Mouse (Mus musculus) hindbrain, embryonic 13.5 days (tissue): Measurements from ENCODE around the gene Rapgefl1. TPM values are rescaled to one million over a fixed set of nuclear protein-coding genes. Genes with fewer than 3 reads are reported as not detected.

Source experiments
- ATAC-seq: fragments of 200-750 bp; cut with Nextera tagmentation; 2 replicates; pipeline ENCODE4 v1.8.0; 2017; ENCODE audit warnings: moderate TSS enrichment; ENCODE audit not compliant: low FRiP score
- H3K27ac ChIP-seq: fragments of 300-500 bp; sonication (generic); 2 replicates; pipeline ENCODE4 v1.5.1; 2015; ENCODE audit warnings: inconsistent platforms, mild to moderate bottlenecking, moderate library complexity
- H3K27me3 ChIP-seq: fragments of 300-500 bp; sonication (generic); 2 replicates; pipeline ENCODE4 v1.6.1; 2015; ENCODE audit warnings: mild to moderate bottlenecking, inconsistent platforms
- H3K36me3 ChIP-seq: fragments of 300-500 bp; sonication (generic); 2 replicates; pipeline ENCODE4 v1.6.1; 2015; ENCODE audit warnings: mild to moderate bottlenecking, inconsistent platforms
- H3K4me1 ChIP-seq: fragments of 300-500 bp; sonication (generic); replicated peaks from 2 replicates; pipeline ENCODE4 v1.6.1; 2015; ENCODE audit warnings: inconsistent platforms
- H3K4me2 ChIP-seq: fragments of 300-500 bp; sonication (generic); 2 replicates; pipeline ENCODE4 v1.6.1; 2015; ENCODE audit warnings: inconsistent platforms, mild to moderate bottlenecking, moderate library complexity
- H3K4me3 ChIP-seq: fragments of 300-500 bp; sonication (generic); 2 replicates; pipeline ENCODE4 v1.5.1; 2015; ENCODE audit warnings: mild to moderate bottlenecking, inconsistent platforms
- H3K9ac ChIP-seq: fragments of 300-500 bp; sonication (generic); 2 replicates; pipeline ENCODE4 v1.6.1; 2015; ENCODE audit warnings: mild to moderate bottlenecking, inconsistent platforms
- H3K9me3 ChIP-seq: fragments of 300-500 bp; sonication (generic); 2 replicates; pipeline ENCODE4 v1.6.1; 2016; ENCODE audit warnings: inconsistent platforms
- WGBS: fragments of 180-500 bp; shearing (Covaris S2); methylation state at CpG from one replicate; pipeline ENCODE4 v1.1.7; 2015; 5-methylcytosine and 5-hydroxymethylcytosine counted together
- polyA plus RNA-seq: library from polyadenylated mRNA; unstranded; fragments of >200 nt; fragmentation: Nextera tagmentation; extraction: Ambion mirVana; gene quantifications from 2 replicates; pipeline ENCODE4 v1.2.1, GENCODE M21; 2015

Rapgefl1 gene
- polyA plus RNA-seq, 1 experiment from 2014 or later = 6.2 TPM

GRCm38 (mm10) chr11:98846865-98847604, 10.4 kb downstream of the Rapgefl1 start:
- Histone ChIP-seq H3K9me3 (no peaks in the 10 kb centered on the region), H3K4me2 (no peak overlapping the region), H3K4me3 (no peak overlapping the region), H3K27me3 (peaks cover 12% of the 10 kb centered on the region), H3K9ac (no peak overlapping the region), H3K4me1 (peaks cover 25% of the 10 kb centered on the region), H3K27ac (no peak overlapping the region), H3K36me3 (peaks cover 5% of the 10 kb centered on the region; the same call in 1 of the 2 replicates)
- 73% methylated on average over 19 of the region's 19 CpGs for WGBS
- ATAC-seq = no peak

- Histone ChIP-seq H3K27me3 (peaks cover 12% of the 10 kb centered on the region), H3K4me3 (no peak overlapping the region), H3K9ac (peak overlapping the region; percentile 60; the same call in 1 of the 2 replicates), H3K36me3 (peaks cover 5% of the 10 kb centered on the region; the same call in 1 of the 2 replicates), H3K9me3 (no peaks in the 10 kb centered on the region), H3K4me2 (peak overlapping the region; percentile 49), H3K27ac (no peak overlapping the region), H3K4me1 (peaks cover 28% of the 10 kb centered on the region)
- WGBS = 7% methylated on average over 19 of the region's 19 CpGs
- ATAC-seq = no peak
Measured at GRCm38 (mm10) chr11:98849196-98849894, 12.8 kb downstream of the Rapgefl1 start.

- H3K27ac ChIP-seq = peak overlapping the region; percentile 37; the same call in 1 of the 2 replicates
- H3K4me2 ChIP-seq = peak overlapping the region; percentile 49
- H3K9ac ChIP-seq = peak overlapping the region; percentile 60
- peaks cover 28% of the 10 kb centered on the region for H3K4me1 ChIP-seq
- 55% methylated on average over 26 of the region's 26 CpGs for WGBS
- H3K9me3 ChIP-seq = no peaks in the 10 kb centered on the region
- peak; percentile 69 for ATAC-seq
- peaks cover 12% of the 10 kb centered on the region for H3K27me3 ChIP-seq
- H3K4me3 ChIP-seq = peak overlapping the region; percentile 29
- peaks cover 5% of the 10 kb centered on the region; the same call in 1 of the 2 replicates for H3K36me3 ChIP-seq
Measured at GRCm38 (mm10) chr11:98850100-98851093, 13.8 kb downstream of the Rapgefl1 start.

- Histone ChIP-seq H3K9ac (no peak overlapping the region), H3K36me3 (no peaks in the 10 kb centered on the region), H3K27me3 (peaks cover 5% of the 10 kb centered on the region; the same call in 1 of the 2 replicates), H3K9me3 (no peaks in the 10 kb centered on the region), H3K4me3 (no peak overlapping the region), H3K4me1 (peaks cover 26% of the 10 kb centered on the region), H3K27ac (no peak overlapping the region), H3K4me2 (no peak overlapping the region)
- WGBS = 91% methylated on average over 8 of the region's 8 CpGs
- no peak for ATAC-seq
Measured at GRCm38 (mm10) chr11:98854116-98854515, 17.5 kb downstream of the Rapgefl1 start.

- ATAC-seq = no peak
- Histone ChIP-seq H3K4me2 (no peak overlapping the region), H3K4me1 (peaks cover 20% of the 10 kb centered on the region), H3K9ac (no peak overlapping the region), H3K9me3 (no peaks in the 10 kb centered on the region), H3K4me3 (no peak overlapping the region), H3K27ac (no peak overlapping the region), H3K36me3 (no peaks in the 10 kb centered on the region), H3K27me3 (no peaks in the 10 kb centered on the region)
- WGBS = 95% methylated on average over 2 of the region's 2 CpGs
Measured at GRCm38 (mm10) chr11:98854659-98855058, 18.1 kb downstream of the Rapgefl1 start.

GRCm38 (mm10) chr11:98858759-98859731, 22.5 kb downstream of the Rapgefl1 start:
- Histone ChIP-seq H3K27me3 (no peaks in the 10 kb centered on the region), H3K36me3 (no peaks in the 10 kb centered on the region), H3K4me3 (no peak overlapping the region), H3K9ac (no peak overlapping the region), H3K4me2 (no peak overlapping the region), H3K27ac (no peak overlapping the region), H3K9me3 (no peaks in the 10 kb centered on the region), H3K4me1 (peaks cover 7% of the 10 kb centered on the region)
- 41% methylated on average over 14 of the region's 14 CpGs for WGBS
- no peak for ATAC-seq

- ATAC-seq = peak; percentile 89
- WGBS = 6% methylated on average over 38 of the region's 41 CpGs
- Histone ChIP-seq H3K4me2 (peak within 1 kb of the TSS; percentile 62), H3K27me3 (no peaks in the 10 kb centered on the region), H3K36me3 (peaks cover 18% of the 10 kb centered on the region), H3K27ac (peak within 1 kb of the TSS; percentile 97), H3K4me3 (peak within 1 kb of the TSS; percentile 58), H3K9me3 (no peaks in the 10 kb centered on the region), H3K9ac (peak within 1 kb of the TSS; percentile 81), H3K4me1 (peaks cover 38% of the 10 kb centered on the region)
Measured at GRCm38 (mm10) chr11:98863028-98863750, 26.6 kb downstream of the Rapgefl1 start, which contains the start of gene Wipf2. Gene Wipf2, plus strand, starts transcription at chr11:98863638.

GRCm38 (mm10) chr11:98863751-98864429, 27.3 kb downstream of the Rapgefl1 start:
- peak; percentile 76 for ATAC-seq
- H3K27me3 ChIP-seq = no peaks in the 10 kb centered on the region
- H3K9ac ChIP-seq = peak overlapping the region; percentile 81
- WGBS = under 1% methylated on average over 38 of the region's 39 CpGs
- peak overlapping the region; percentile 62 for H3K4me2 ChIP-seq
- peaks cover 21% of the 10 kb centered on the region for H3K36me3 ChIP-seq
- H3K4me3 ChIP-seq = peak overlapping the region; percentile 58
- peak overlapping the region; percentile 97 for H3K27ac ChIP-seq
- H3K9me3 ChIP-seq = no peaks in the 10 kb centered on the region
- peaks cover 39% of the 10 kb centered on the region for H3K4me1 ChIP-seq

- H3K9ac ChIP-seq = 0 out of 2 replicates have a peak overlapping the region, but pooled peaks have one; percentile 13
- no peak overlapping the region for H3K4me3 ChIP-seq
- WGBS = 24% methylated on average over 12 of the region's 12 CpGs
- no peak for ATAC-seq
- H3K4me1 ChIP-seq = peaks cover 47% of the 10 kb centered on the region
- H3K9me3 ChIP-seq = no peaks in the 10 kb centered on the region
- peak overlapping the region; percentile 53 for H3K27ac ChIP-seq
- H3K36me3 ChIP-seq = peaks cover 35% of the 10 kb centered on the region
- no peaks in the 10 kb centered on the region for H3K27me3 ChIP-seq
- H3K4me2 ChIP-seq = no peak overlapping the region
Measured at GRCm38 (mm10) chr11:98867293-98867692, 30.7 kb downstream of the Rapgefl1 start.

GRCm38 (mm10) chr11:98869906-98870305, 33.3 kb downstream of the Rapgefl1 start:
- no peak for ATAC-seq
- H3K36me3 ChIP-seq = peaks cover 50% of the 10 kb centered on the region
- no peak overlapping the region for H3K9ac ChIP-seq
- H3K9me3 ChIP-seq = no peaks in the 10 kb centered on the region
- H3K27me3 ChIP-seq = no peaks in the 10 kb centered on the region
- H3K4me3 ChIP-seq = no peak overlapping the region
- peaks cover 32% of the 10 kb centered on the region for H3K4me1 ChIP-seq
- no peak overlapping the region for H3K27ac ChIP-seq
- 96% methylated on average over 8 of the region's 8 CpGs for WGBS
- H3K4me2 ChIP-seq = no peak overlapping the region
